24 mouse cellular contexts compared by ENCODE assay signal in the genomic region with DNA sequence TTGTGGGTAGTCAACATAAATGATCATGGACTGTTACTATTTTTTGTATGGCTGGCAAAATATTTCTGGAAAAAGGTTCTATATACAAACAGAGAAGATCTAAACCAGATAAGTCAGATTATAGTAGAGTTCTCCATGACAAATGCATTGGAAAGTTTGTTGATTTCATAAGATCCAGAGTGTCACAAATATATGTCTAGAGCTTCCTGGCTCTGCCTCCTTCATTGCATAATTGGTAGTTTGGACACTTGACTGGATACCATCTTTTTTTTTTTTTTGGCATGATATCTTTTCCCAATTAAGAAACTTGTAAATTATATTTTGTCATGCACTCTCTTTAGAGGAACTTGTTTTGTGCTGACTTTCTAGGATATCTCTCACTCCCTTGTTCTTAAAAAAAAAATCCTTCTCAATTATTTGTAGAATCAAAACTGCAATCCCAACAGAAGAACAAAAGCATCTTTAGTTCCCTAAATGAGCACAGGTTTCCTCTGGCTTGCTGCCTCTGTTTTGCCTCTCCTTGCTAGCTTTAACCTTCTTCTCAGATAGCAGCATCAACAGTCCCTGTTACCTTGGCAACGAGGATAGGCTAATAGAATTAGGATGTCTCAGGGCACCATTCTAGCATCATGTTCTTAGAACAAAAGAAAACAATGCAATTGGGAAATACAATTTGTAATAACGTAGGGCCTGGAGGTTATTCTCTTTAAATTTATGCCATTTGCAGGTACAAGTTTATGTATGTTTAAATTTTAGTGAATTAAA. TPM values are rescaled to one million over a fixed set of nuclear protein-coding genes. Genes with fewer than 3 reads are reported as not detected.
A peak's percentile ranks its signal among the peaks of the same experiment; 100 is the strongest.
DNase-seq lines count a peak whose midpoint lies in the region; ATAC-seq lines count a peak whose summit lies in the region.
"Had no signal": no experiment of that assay in that cellular context is flagged by ENCODE, and none has a peak within 500 bp of the region (broad histone marks: within the 10 kb centered on the region; RNA-seq: fewer than 3 reads in every experiment).

No protein-coding gene starts in this region.

- no peaks in the 10 kb centered on the region for H3K27me3 ChIP-seq in midbrain, embryonic 11.5 days (ENCODE audit: control insufficient read depth, insufficient read depth, low read length)
- no peaks in the 10 kb centered on the region for H3K27me3 ChIP-seq in midbrain, embryonic 10.5 days (ENCODE audit: low read depth, poor library complexity, severe bottlenecking)
- H3K27me3 ChIP-seq in midbrain, embryonic 13.5 days: no peaks in the 10 kb centered on the region
- H3K27me3 ChIP-seq: neural tube, embryonic 12.5 days had no signal

- peak; percentile 55; the same call in 1 of the 2 replicates for ATAC-seq in midbrain, embryonic 11.5 days (ENCODE audit: low FRiP score)
- 0 out of 2 replicates have a peak, but pooled peaks have one; percentile 66 for ATAC-seq in midbrain, embryonic 13.5 days
- ATAC-seq: inflammation-experienced regulatory T-cells, adult 6 months had no signal

- H3K4me2 ChIP-seq in midbrain, embryonic 11.5 days: no peak overlapping the region
- no peak overlapping the region for H3K4me2 ChIP-seq in midbrain, embryonic 13.5 days (replicated peaks)
- H3K4me2 ChIP-seq: liver, embryonic 11.5 days; neural tube, embryonic 12.5 days had no signal

- H3K9me3 ChIP-seq in midbrain, embryonic 11.5 days (ENCODE audit: control insufficient read depth, low read length): no peaks in the 10 kb centered on the region
- H3K9me3 ChIP-seq in midbrain, embryonic 10.5 days (replicated peaks): no peaks in the 10 kb centered on the region
- H3K9me3 ChIP-seq in midbrain, embryonic 13.5 days: no peaks in the 10 kb centered on the region
- H3K9me3 ChIP-seq: heart, embryonic 10.5 days; neural tube, embryonic 12.5 days had no signal

- H3K27ac ChIP-seq in midbrain, embryonic 11.5 days (ENCODE audit: low read depth, low read length): no peak overlapping the region
- H3K27ac ChIP-seq in midbrain, embryonic 10.5 days (replicated peaks): no peak overlapping the region
- H3K27ac ChIP-seq in midbrain, embryonic 13.5 days: no peak overlapping the region
- H3K27ac ChIP-seq: heart, embryonic 10.5 days; neural tube, embryonic 12.5 days; stomach, postnatal 0 days had no signal

- H3K9ac ChIP-seq in midbrain, embryonic 11.5 days (ENCODE audit: low read length): no peak overlapping the region
- no peak overlapping the region for H3K9ac ChIP-seq in midbrain, embryonic 13.5 days (replicated peaks)
- H3K9ac ChIP-seq: neural tube, embryonic 12.5 days had no signal

- peak; percentile 63 for DNase-seq in embryo, embryonic 10 days (ENCODE audit: low spot score)
- DNase-seq in embryo, embryonic 9.5 days (ENCODE audit: extremely low spot score): no peak
- DNase-seq in midbrain, embryonic 11.5 days (ENCODE audit: low spot score, missing footprints): no peak
- DNase-seq in midbrain, embryonic 10.5 days (ENCODE audit: low spot score): no peak
- no peak for DNase-seq in adrenal gland, adult 8-10 months
- no peak for DNase-seq in thymus, postnatal 14 days
- no peak for DNase-seq in cerebellum, postnatal 4 days (ENCODE audit: low spot score in 2 of 2)
- DNase-seq: gastrocnemius, postnatal 25 days; heart, postnatal 10 days; left cerebral cortex, postnatal 4 days; lung, adult 2 months; lung, postnatal 36 days; right cerebral cortex, postnatal 25 days had no signal

- H3K4me1 ChIP-seq in midbrain, embryonic 11.5 days (ENCODE audit: control insufficient read depth, insufficient read depth, low read length): no peaks in the 10 kb centered on the region
- H3K4me1 ChIP-seq in midbrain, embryonic 10.5 days: peaks cover 9% of the 10 kb centered on the region
- H3K4me1 ChIP-seq in midbrain, embryonic 13.5 days (replicated peaks): no peaks in the 10 kb centered on the region; the same call in 1 of the 2 replicates
- H3K4me1 ChIP-seq: heart, embryonic 10.5 days; neural tube, embryonic 12.5 days had no signal

- H3K36me3 ChIP-seq in midbrain, embryonic 11.5 days (ENCODE audit: control insufficient read depth, insufficient read depth, low read length): no peaks in the 10 kb centered on the region
- H3K36me3 ChIP-seq in midbrain, embryonic 10.5 days: no peaks in the 10 kb centered on the region
- no peaks in the 10 kb centered on the region for H3K36me3 ChIP-seq in midbrain, embryonic 13.5 days
- H3K36me3 ChIP-seq: heart, embryonic 10.5 days; neural tube, embryonic 12.5 days had no signal

- WGBS in midbrain, embryonic 11.5 days: 38% methylated on average over 2 of the region's 2 CpGs
- 49% methylated on average over 2 of the region's 2 CpGs for WGBS in midbrain, embryonic 10.5 days
- WGBS in midbrain, embryonic 13.5 days: 35% methylated on average over 2 of the region's 2 CpGs

- no peak overlapping the region for H3K4me3 ChIP-seq in midbrain, embryonic 11.5 days (ENCODE audit: low read depth, low read length)
- H3K4me3 ChIP-seq in midbrain, embryonic 10.5 days: no peak overlapping the region
- H3K4me3 ChIP-seq in midbrain, embryonic 13.5 days (replicated peaks): no peak overlapping the region
- H3K4me3 ChIP-seq: heart, embryonic 10.5 days; neural tube, embryonic 12.5 days had no signal

RNA-seq across cellular contexts. Expression of a gene that starts 4.8 kb away (rescaled TPM):
- polyA plus RNA-seq in midbrain, embryonic 11.5 days (2014; fragmentation: Nextera tagmentation; extraction: Ambion mirVana): not detected in 2 replicates
- not detected in 2 replicates for polyA plus RNA-seq in midbrain, embryonic 10.5 days (2016; fragmentation: Nextera tagmentation; extraction: Ambion mirVana)
- not detected in 2 replicates for polyA plus RNA-seq in midbrain, embryonic 13.5 days (2015; fragmentation: Nextera tagmentation; extraction: Ambion mirVana)
- total RNA-seq in adrenal gland, adult 8-10 months (2022): not detected
- total RNA-seq: adrenal gland, adult 18-20 months; common myeloid progenitor, adult 5-6 weeks; gastrocnemius, postnatal 25 days; heart, postnatal 10 days; layer of hippocampus, adult 18-20 months; left cerebral cortex, postnatal 4 days; MEL had no signal
- polyA plus RNA-seq: heart, embryonic 10.5 days; inflammation-experienced regulatory T-cells, adult 6 months; kidney, embryonic 14.5 days; liver, embryonic 11.5 days; lung, adult 2 months; stomach, postnatal 0 days had no signal
